Mouse (Mus musculus) frontal cortex, postnatal 36 days (tissue): ENCODE measurements at regions not wholly inside any gene's neighbourhood (a gene's known extent, or its start where the extent isn't known, plus 50 kb on each side); places are given as distances from the start of the nearest gene placed in this dataset.

Experiments
- DNase-seq, 2 experiments: peaks; one replicate each; pipeline ENCODE4 v3.0.0; 2022; ENCODE audit warnings: low spot score in 2 of 2

DNA sequence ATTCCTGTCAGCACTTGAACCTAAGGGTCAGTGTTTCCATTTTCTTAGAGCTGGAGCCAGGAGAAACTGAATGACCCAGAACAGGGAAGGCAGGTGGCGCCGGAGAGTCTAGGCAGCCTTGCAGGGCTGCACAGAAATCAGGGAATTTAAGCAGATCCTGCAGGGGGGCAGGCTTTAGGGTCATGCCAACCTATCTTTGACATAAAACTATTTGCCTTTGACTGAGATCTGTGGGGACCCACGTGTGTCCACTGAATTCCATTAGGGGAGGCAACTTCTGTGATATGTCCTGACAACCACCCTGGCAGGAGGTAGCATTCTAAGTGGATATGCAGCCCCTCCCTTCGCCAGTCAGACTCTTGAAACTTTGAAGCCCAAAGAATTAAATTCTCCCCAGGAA is 135.6 kb upstream of the Ctnna2 start:
- no peak for DNase-seq

DNA sequence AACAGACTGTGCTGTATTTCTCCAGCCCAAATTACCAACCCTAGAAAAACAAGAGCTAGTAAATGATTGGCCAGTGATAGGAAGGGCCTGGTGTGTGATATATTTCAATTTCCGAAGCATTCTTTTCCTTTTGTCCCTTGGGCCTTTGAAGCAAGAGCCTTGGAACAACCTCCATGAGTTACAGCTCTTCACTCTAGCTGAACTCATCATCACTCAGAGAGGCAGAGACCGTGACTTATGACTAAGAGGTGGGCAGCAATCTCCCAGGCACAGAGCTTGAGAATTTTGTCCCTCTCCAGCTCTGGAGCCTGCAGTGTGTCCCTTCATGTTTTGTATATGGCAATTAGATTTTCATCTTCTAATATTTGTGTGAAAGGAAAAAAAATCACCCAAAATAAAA is 103.0 kb upstream of the Ctnna2 start:
- DNase-seq, result no peak

DNA sequence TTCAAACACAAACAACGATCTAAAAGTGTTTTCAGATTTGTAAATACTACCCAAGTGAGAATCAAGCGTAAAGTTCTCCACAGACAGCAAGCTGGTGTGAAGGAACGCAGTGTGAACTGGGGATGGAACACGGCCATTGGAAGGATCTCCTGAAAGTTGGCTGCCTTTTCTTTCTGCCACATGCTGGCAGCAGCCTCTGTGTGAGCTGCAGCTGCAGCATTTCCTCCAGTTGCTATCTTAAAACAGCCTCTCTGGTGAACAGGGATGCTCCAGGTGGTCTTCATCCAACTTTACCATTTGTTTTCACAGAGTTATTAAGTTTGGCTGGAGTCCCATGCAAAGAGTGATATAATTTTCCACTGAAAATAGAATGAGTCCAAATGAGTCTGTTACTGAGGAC is 99.4 kb upstream of the Ctnna2 start:
- DNase-seq, result peak in 1 of 2 experiments; percentile 3

DNA sequence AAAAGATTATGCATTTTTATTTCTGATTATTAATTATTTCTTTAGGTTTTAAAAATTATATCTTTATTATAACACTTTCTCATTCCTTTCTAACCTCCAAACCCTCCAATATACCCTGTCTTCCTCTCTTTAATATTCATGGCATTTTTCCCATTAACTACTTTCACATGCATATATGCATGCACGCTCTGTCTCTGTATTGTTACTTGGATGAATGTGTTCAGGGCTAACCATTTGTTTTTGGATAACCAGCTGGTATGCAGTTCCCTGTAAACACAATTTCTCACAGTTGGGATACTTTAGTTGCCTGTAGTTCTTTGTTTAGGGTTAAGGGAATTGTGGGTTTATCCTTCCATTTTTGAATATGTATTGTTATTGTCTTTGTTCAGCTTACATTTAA is 86.8 kb upstream of the Ctnna2 start:
- DNase-seq, result no peak

DNA sequence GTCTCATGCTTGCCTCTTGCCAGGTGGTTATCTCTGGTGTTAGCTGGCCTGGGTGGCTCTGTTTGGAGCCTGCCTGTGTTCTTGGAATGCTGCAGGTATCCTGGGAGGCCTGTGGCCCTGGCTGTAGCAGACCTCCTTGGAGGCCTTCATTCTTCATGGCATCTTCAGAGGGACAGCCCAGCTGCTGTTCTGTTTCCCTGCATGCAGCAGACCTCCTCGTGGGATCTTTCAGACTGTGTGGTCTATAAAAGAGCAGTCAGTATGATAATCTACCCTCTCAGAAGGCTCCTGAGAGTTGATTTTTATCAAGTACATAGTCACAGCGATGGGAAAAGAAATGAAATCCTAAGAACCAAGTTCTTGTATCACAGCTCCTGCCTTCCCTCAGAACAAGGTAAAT is 86.2 kb upstream of the Ctnna2 start:
- DNase-seq, result no peak
